Mouse (Mus musculus): ENCODE data around the gene Rnf19b.
A peak's percentile ranks its signal among the peaks of the same experiment; 100 is the strongest.

The Rnf19b gene

DNA sequence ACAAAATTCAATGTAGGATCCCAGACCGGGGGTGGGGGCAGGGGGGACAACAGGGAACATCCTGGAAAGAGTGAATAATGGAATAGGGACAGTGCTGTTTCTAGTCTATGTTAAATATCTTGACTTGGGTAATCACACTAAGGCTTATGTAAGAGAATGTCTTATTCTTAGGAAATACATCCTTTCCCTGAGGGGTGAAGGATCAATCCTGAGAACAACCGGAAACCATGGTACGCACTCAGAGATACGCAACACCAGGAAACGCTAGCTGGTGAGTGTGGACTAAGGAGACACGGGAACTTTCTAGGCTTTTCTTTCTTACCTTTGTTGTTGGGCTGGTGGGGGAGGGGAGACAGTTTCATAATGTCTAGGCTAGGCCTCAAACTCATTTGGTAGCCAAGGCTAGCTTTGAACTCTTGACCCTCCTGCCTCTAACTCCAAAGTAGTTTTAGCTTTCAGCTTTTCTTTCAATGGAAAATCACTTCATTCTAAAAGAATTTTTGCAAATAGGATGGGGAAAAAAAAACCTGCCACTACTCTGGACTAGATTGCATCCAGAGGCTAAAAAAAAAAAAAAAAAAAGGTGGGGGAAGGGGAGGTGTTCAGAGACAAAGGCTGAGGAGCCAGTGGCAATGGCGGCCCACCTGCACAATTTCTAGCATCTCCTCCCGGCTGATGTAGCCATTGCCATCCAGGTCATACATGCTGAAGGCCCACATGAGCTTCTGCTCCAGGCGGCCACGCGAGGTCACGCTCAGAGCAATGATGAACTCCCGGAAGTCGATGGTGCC, 59.8 kb downstream of the Rnf19b start:
- peak; percentile 24 for DNase-seq (ENCODE audit: low read depth, low spot score)

DNA sequence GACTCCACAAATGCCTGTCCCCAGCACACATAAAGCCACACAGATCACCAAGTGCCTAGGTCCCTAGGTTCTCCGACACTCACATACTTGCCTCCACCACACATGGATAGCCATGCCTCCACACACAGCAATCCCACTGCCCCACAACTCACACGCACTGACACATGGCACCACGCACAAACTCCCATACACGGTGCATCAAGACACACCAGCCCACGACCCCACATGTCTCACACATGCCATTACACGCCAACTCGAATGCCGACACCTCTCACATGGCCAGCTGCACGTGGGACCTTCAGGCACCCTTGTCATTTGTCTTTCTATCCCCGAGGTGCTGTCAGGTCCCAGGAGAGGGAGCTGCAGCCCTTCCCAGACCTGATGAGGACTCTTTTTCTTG, 61.6 kb downstream of the Rnf19b start:
- no peak for DNase-seq (ENCODE audit: low read depth, low spot score)

DNA sequence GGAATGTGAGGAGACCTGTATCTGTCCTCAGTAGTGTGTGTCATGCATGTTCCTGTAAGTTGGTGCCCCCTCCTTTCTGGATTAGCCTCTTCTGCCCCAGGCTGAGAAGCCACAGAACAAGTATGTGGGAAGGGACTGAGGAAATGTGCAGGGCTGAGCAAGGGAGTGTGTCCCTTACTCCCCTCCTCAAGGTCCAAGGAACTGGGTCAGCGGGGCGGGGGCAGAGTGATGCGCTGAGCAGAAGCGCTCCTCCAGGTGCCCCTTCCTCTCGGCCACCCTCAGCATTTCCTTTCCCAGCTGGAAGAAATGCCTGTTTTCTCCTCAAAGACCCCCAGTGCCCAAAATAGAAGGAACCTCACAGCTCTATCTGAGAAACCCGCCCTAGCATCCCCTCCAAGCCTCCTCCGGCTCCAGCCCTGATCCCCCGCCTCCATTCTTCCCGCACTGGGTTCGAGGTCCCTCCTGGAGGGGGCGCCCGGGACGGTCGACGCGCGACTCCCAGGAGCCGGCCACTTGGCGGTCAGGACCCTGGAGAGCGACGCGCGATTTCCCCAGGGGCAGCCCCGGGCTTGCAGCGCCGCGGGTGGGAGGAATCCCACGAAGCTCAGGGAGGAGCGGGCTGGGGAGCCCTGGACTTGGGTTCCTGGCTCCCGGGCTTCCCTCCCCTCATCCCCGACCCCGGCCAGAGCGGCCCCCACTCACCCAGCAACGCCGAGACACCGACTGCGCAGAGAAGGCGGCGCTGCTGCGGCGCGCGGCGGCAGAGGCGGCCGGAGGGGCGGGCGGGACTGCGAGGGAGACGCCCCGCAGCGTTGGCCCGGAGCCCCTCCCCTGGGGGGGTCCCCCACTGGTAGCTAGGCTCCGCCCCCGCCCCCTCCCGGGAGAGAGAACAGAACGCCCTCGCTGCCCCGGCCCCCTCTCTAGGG, 62.7 kb downstream of the Rnf19b start:
- peak; percentile 85 for DNase-seq (ENCODE audit: low read depth, low spot score)

DNA sequence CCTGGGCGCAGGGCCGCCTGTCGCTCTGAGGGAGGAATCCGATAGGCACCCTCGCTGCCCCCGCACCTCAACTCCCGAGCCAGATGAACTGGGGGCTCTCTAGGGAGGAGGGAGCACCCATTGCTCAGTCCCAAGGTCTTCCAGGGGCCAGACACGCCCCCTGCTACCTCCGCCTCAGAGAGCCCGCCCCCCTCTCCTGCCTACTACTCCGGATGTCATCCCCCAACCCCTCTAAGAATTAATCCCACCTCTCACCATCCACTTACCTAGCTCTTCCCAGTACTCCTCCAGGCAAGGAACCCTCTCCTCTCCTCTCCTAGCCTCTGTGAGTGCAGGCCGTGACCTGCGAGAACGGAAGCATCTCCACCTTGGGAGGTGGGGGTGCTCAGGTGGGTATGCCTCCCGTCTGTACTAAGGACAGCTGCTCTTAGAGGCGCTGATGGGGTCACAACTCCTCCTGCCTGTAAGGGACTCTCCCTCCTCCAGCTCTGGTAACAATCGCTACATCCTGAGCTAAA, 63.6 kb downstream of the Rnf19b start, which contains the start of gene Hpca:
Gene Hpca (minus strand): TSS at position 468 of the 518 bp plus-strand sequence.
- peak; percentile 57 for DNase-seq (ENCODE audit: low read depth, low spot score)

DNA sequence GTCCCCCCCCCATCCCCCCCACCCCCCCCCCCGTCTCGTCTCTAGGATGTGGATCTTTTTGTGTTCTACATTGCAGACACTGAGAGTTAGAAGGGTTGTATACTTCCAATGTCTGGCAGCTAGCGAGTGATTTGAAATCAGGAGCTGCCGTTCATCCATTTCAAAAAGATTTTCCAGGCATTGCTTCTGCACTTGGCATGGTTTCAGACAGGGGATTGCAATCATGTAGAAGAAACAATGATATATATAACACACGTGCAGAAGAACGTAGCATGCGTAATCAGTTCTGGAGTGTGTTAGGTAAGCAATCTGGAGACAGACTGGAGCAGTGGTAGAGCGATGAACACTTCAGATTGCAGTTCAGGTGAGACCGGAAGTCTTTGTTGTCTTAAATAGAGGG, 64.0 kb downstream of the Rnf19b start:
- no peak for DNase-seq (ENCODE audit: low read depth, low spot score)

DNA sequence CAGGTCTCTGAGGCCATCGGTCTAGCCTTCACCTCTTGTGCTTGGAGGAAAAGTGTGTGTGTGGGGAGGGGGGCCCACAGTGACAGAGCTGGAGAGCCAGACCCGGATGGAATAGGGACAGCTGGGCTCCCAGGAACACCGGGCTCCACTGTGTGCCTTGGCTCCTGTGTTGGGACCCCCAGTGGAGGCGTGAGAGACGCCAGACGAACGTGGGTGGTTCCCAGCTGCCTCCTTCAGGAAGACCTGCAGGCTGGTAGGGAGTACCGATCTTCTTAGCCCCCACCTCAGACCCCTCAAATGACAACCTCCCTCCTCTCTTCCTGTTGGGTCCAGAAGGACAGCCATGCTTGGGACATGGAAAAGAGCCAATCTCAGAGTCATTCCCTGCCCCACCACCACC, 64.6 kb downstream of the Rnf19b start:
- DNase-seq (ENCODE audit: low read depth, low spot score), result no peak

DNA sequence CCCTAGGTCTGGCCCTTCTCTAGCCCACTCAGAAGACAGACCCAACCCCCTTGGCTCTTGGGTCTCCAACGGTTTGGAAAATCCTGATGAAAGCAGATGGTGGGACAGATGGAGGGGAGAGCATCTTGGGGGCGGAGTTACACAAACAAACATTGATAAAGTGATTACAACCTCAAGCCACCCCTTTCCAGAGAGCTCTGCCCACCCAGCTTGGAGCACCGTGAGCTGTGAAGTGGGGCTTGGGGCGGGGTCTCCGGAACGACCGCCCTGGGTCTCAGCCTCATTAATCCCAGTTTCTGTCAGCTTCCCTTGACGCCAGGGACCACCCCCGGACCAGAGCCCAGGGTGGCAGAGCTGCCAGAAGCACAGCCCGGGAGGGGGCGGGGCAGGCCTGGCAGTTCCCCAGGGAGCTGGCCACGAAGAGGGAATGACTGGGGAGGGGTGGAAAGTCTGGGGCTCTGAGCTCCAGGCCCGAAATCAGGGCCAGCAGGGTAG, 66.6 kb downstream of the Rnf19b start:
- DNase-seq (ENCODE audit: low read depth, low spot score), result no peak

DNA sequence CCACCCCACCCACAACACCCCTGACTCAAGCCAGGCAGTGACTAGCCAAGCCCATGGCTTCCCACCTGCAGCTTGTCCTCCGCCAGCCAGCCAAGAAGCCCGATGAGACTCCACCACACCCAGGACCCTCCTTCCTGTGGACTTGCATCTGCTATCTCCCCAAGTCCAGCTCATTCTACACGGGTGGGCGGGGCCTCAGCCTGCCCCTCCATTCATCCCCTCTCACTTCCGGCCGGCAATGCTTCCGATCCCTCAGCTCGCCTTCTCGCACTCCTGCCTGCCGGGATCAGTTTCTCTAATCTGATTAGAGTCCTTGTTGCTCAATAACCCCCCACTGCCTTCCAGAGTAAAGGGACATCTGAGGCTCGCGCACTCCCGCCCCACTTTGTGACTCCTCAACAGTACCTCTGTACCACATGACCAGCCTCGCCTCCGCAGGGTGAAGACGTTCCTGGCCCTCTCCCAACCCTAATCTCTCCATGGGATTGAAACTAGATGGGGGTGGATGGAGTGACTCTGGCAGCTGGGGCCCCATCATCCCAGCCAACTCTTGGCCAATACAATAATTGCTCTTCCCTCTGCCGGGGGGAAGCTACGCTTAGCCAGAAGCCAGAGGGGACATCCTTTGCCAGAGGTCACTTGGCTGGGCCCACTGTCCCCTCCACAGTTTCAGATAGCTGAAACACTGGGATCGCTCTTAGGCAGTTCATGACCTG, 67.8 kb downstream of the Rnf19b start:
- peak; percentile 56 for DNase-seq (ENCODE audit: low read depth, low spot score)

DNA sequence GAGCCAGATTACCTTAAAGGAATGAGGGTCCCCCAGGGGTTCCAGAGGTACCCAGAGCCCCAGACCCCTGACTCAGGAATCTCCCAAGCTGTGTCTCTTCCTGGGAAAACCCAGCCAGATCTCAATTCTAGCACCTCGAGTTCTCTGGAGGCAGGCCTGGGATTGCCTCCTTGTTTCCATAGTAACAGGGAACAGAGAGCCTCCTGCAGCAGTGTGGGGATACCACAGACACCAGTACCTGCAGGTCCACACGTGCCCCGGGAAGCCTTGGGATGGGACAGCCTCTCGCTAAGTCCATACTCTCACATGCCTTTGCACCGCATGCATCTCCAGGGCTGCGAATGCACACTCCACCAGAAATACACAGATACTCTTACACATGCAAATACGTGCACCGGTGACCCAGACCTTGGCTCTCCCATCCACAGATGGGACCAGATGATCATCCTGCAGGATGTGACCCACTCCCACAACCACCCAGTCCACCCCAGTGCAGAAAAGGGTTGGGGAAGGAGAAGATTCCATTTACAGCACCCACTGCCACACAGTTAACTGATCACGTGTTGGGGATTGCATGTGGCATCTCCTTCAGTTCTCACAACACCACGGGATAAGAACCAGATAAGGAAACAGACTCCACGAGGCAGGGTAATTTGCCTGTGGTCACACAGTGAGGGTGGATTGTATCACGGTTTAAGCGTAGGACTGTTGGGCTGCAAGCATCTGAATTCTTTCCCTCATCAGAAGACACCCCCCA, 70.7 kb downstream of the Rnf19b start:
- DNase-seq (ENCODE audit: low read depth, low spot score), result peak; percentile 80

DNA sequence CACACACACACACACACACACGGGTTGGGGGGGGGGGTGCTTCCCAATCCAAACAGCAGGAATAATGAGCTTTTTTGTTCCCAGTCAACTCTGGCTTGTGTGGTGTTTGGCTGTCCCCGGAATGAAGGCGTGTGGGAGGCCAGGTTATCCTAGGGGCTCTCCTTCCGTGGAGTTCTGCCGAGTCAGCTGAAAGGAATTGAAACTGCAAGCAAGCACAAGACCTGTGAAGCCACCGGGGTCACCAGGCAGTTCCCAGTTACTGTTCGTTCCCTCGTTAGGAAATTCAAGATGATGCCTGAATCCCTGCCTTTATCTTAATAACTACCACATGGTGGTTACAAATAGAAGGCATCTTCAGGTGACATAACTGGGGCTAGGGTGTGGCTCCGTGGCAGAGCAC, 71.3 kb downstream of the Rnf19b start:
- no peak for DNase-seq (ENCODE audit: low read depth, low spot score)

DNA sequence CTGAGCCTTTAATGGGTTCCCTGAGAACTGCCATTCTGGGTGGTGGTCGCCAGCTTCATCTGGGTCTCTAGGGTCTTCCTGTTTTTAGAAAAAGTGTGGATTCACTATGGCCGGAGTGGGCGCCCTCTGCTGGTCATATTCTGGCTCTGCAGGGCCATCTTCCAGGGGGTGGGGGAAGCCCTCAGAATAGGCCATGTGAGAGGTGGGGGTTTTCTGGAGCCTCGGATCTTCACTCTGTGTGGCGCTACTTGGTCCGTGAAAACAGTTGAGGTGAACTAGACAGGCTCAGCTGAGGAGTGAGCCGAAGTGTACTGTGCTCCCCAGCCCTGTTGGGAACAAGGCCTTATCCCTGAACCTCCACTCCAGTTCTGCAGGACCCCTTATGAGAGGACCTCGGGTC, 72.1 kb downstream of the Rnf19b start:
- peak; percentile 83 for DNase-seq (ENCODE audit: low read depth, low spot score)

DNA sequence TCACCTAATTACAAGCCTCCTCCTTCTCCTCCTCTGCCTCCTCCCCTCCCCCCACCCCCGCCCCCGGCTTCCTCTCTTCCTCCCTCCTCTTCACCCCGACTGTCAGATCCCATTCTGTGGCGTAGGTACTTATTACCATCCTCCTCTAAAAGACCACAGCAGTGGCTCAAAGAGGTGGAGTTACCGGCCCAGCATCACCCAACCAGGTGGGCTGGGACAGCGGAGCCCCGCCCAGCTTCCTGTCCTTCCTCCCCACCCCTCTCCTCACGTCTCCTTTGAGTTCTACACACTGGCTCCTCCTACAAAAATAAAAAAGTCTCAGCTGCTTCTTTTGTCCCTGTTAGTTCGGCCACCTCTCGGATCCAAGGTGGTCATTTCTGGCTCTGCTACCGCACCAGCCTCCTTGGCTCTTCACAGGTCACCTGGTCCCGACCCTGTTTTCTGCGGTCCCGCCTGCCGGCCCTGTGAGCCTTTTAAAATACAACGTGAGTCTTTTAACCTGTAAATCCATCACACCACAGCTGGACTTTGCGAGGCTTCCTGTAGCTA, 72.8 kb downstream of the Rnf19b start:
- peak; percentile 95 for DNase-seq (ENCODE audit: low read depth, low spot score)

DNA sequence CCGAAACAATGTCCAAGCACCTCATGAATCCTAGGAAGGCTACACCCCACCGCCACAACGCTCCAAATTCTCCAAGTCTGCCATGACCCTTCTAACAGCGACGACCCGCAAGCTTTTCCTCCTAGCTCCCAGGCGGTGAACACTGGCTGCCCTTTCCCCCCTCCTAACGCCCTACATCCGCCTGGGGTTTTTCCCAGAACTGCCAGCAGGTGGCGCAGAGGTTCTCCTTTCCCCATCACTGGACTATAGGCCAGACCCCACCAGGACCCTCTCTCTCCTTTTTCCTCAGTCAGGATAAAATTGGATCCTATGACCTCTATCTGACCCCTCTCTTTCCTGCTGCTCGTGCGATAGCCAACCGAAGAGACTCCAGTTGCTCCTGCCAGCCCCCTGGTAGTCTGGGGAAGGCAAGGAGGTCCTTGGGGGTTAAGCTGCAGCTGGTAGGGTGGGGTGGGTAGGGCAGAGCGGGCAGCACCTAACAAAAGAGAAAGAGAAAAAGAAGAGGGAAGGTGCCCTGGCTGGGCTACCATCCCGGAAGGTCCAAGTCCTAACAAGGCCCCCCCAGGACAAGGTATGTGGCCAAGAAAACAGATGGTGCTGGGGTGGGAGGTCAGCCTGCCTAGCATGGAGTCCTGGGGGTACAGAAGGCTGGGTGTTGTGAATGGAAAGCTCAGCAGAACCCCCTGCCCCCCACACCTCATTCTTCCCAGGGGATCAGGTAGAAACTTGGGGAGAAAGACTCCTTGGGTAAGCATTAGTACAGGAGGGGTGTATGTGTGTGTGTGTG, 76.9 kb downstream of the Rnf19b start:
- DNase-seq (ENCODE audit: low read depth, low spot score), result peak; percentile 85

All from R1 (cell line).